Mouse (Mus musculus) hindbrain, embryonic 12.5 days (tissue): ENCODE data around the gene Hist1h2bf. TPM values are rescaled to one million over a fixed set of nuclear protein-coding genes. Genes with fewer than 3 reads are reported as not detected.

Experiments
- microRNA-seq: library from miRNA; unstranded; fragments of <30 nt; microRNA quantifications from one replicate; pipeline ENCODE4, GENCODE M21; 2017
- polyA plus RNA-seq: library from polyadenylated mRNA; unstranded; fragments of >200 nt; fragmentation: Nextera tagmentation; extraction: Ambion mirVana; gene quantifications from 2 replicates; pipeline ENCODE4 v1.2.1, GENCODE M21; 2016

The Hist1h2bf gene
- polyA plus RNA-seq, 1 experiment from 2014 or later = 7.2 TPM

Small RNA genes within 50 kb of the gene (microRNA-seq; reads per million reads assigned to microRNA genes)
- gene Gm44297 = not detected
- not detected for gene Gm44359
- gene Gm44394 = not detected

Other genes starting within 250 kb of the Hist1h2bf start
- gene Zfp322a, start 205.0 kb downstream of the Hist1h2bf start, polyA plus RNA-seq = 58.9 and 63.2 TPM in 2 replicates
- gene Abt1, start 150.3 kb downstream of the Hist1h2bf start, polyA plus RNA-seq = 11.6 and 12.0 TPM in 2 replicates
- gene Btn1a1, start 108.3 kb downstream of the Hist1h2bf start, polyA plus RNA-seq = 0.12 TPM in 1 of 2 replicates, not detected in the other
- gene Btn2a2, start 85.3 kb downstream of the Hist1h2bf start, polyA plus RNA-seq = 0.34 and 0.43 TPM in 2 replicates
- gene Hist1h4h, start 43.1 kb downstream of the Hist1h2bf start, polyA plus RNA-seq = 5.7 and 6.9 TPM in 2 replicates
- gene Hist1h2af, start 40.3 kb downstream of the Hist1h2bf start, polyA plus RNA-seq = 5.2 TPM in 1 of 2 replicates, not detected in the other
- gene Hist1h3g, start 38.8 kb downstream of the Hist1h2bf start, polyA plus RNA-seq = 2.2 and 4.4 TPM in 2 replicates
- 0.37 and 0.57 TPM in 2 replicates for gene Hist1h2bh, start 30.8 kb downstream of the Hist1h2bf start, polyA plus RNA-seq
- gene Hist1h3f, start 30.1 kb downstream of the Hist1h2bf start, polyA plus RNA-seq = 0.66 and 1.4 TPM in 2 replicates
- 1.4 TPM in 1 of 2 replicates, not detected in the other for gene Hist1h4f, start 22.5 kb downstream of the Hist1h2bf start, polyA plus RNA-seq
- gene Hist1h1d, start 20.9 kb downstream of the Hist1h2bf start, polyA plus RNA-seq = 0.23 and 0.39 TPM in 2 replicates
- gene Hist1h3e, start 11.8 kb downstream of the Hist1h2bf start, polyA plus RNA-seq = 4.4 and 5.6 TPM in 2 replicates
- gene Hist1h2ae, start 3.0 kb downstream of the Hist1h2bf start, polyA plus RNA-seq = 67.4 and 81.6 TPM in 2 replicates
- gene Hist1h2bg, start 2.8 kb downstream of the Hist1h2bf start, polyA plus RNA-seq = 4.8 and 7.1 TPM in 2 replicates
- 0.46 and 2.5 TPM in 2 replicates for gene Hist1h2ad, start 185 bp upstream of the Hist1h2bf start, polyA plus RNA-seq
- gene Hist1h3d, start 1.6 kb upstream of the Hist1h2bf start, polyA plus RNA-seq = 2.2 and 4.8 TPM in 2 replicates
- 66.9 and 82.3 TPM in 2 replicates for gene Hist1h4d, start 7.4 kb upstream of the Hist1h2bf start, polyA plus RNA-seq
- gene Hist1h2be, start 46.9 kb upstream of the Hist1h2bf start, polyA plus RNA-seq = 1.9 and 2.2 TPM in 2 replicates
- 17.0 and 18.8 TPM in 2 replicates for gene Hist1h1e, start 48.4 kb upstream of the Hist1h2bf start, polyA plus RNA-seq
- gene Hist1h2ac, start 109.8 kb upstream of the Hist1h2bf start, polyA plus RNA-seq = 0.72 and 0.93 TPM in 2 replicates
- gene Hist1h2bc, start 110.0 kb upstream of the Hist1h2bf start, polyA plus RNA-seq = 25.1 and 26.1 TPM in 2 replicates
- gene Hist1h1t, start 121.6 kb upstream of the Hist1h2bf start, polyA plus RNA-seq = not detected in 2 replicates
- gene Hist1h4c, start 124.3 kb upstream of the Hist1h2bf start, polyA plus RNA-seq = 3.6 and 4.2 TPM in 2 replicates
- gene Hfe, start 136.7 kb upstream of the Hist1h2bf start, polyA plus RNA-seq = 4.9 and 5.2 TPM in 2 replicates
- 15.0 and 15.4 TPM in 2 replicates for gene Hist1h1c, start 164.6 kb upstream of the Hist1h2bf start, polyA plus RNA-seq
- gene Hist1h3c, start 171.4 kb upstream of the Hist1h2bf start, polyA plus RNA-seq = 9.7 and 11.6 TPM in 2 replicates
- gene Hist1h2bb, start 172.5 kb upstream of the Hist1h2bf start, polyA plus RNA-seq = 2.2 and 2.9 TPM in 2 replicates
- gene Hist1h2ab, start 176.9 kb upstream of the Hist1h2bf start, polyA plus RNA-seq = 22.4 and 45.2 TPM in 2 replicates
- gene Hist1h3b, start 178.1 kb upstream of the Hist1h2bf start, polyA plus RNA-seq = 4.5 and 11.1 TPM in 2 replicates
- 5.0 and 5.5 TPM in 2 replicates for gene Hist1h4b, start 182.8 kb upstream of the Hist1h2bf start, polyA plus RNA-seq
- gene Hist1h4a, start 187.0 kb upstream of the Hist1h2bf start, polyA plus RNA-seq = 0.72 TPM in 1 of 2 replicates, not detected in the other
- 3.3 and 6.1 TPM in 2 replicates for gene Hist1h3a, start 188.2 kb upstream of the Hist1h2bf start, polyA plus RNA-seq
- gene Hist1h1a, start 189.5 kb upstream of the Hist1h2bf start, polyA plus RNA-seq = 2.4 and 2.7 TPM in 2 replicates
- not detected in 2 replicates for gene Trim38, start 195.7 kb upstream of the Hist1h2bf start, polyA plus RNA-seq
- not detected in 2 replicates for gene Slc17a2, start 232.8 kb upstream of the Hist1h2bf start, polyA plus RNA-seq